Mouse (Mus musculus) embryo, embryonic 10 days (tissue): ENCODE data around the gene Hivep3.
A peak's percentile ranks its signal among the peaks of the same experiment; 100 is the strongest.

Experiments used
- DNase-seq: peaks from one replicate; pipeline ENCODE4 v3.0.0-alpha.2; 2015; ENCODE audit warnings: low spot score

Hivep3 gene

GRCm38 (mm10) chr4:119761459-119762121 lies 28.0 kb downstream of the Hivep3 start:
- no peak for DNase-seq

GRCm38 (mm10) chr4:119762171-119762570 lies 28.6 kb downstream of the Hivep3 start:
- DNase-seq: no peak

- DNase-seq: no peak
These were observed 34.5 kb downstream of the Hivep3 start for GRCm38 (mm10) chr4:119768046-119768445.

GRCm38 (mm10) chr4:119775913-119776312 lies 42.3 kb downstream of the Hivep3 start:
- no peak for DNase-seq

- no peak for DNase-seq
These were observed 43.6 kb downstream of the Hivep3 start for GRCm38 (mm10) chr4:119777146-119777545.

- DNase-seq: no peak
These were observed 46.2 kb downstream of the Hivep3 start for GRCm38 (mm10) chr4:119779561-119780400.

GRCm38 (mm10) chr4:119780881-119781280 lies 47.3 kb downstream of the Hivep3 start:
- DNase-seq: no peak

GRCm38 (mm10) chr4:119784959-119785358 lies 51.4 kb downstream of the Hivep3 start:
- no peak for DNase-seq

GRCm38 (mm10) chr4:119786307-119786706 lies 52.7 kb downstream of the Hivep3 start:
- no peak for DNase-seq

- no peak for DNase-seq
These were observed 53.1 kb downstream of the Hivep3 start for GRCm38 (mm10) chr4:119786721-119787120.

GRCm38 (mm10) chr4:119788746-119789145 lies 55.2 kb downstream of the Hivep3 start:
- no peak for DNase-seq

- no peak for DNase-seq
These were observed 56.0 kb downstream of the Hivep3 start for GRCm38 (mm10) chr4:119789495-119790148.

- no peak for DNase-seq
These were observed 65.3 kb downstream of the Hivep3 start for GRCm38 (mm10) chr4:119798891-119799290.

- DNase-seq: no peak
These were observed 73.0 kb downstream of the Hivep3 start for GRCm38 (mm10) chr4:119806556-119806955.

GRCm38 (mm10) chr4:119807359-119807758 lies 73.8 kb downstream of the Hivep3 start:
- DNase-seq: no peak

GRCm38 (mm10) chr4:119809245-119809644 lies 75.7 kb downstream of the Hivep3 start:
- peak; percentile 80 for DNase-seq

- DNase-seq: no peak
These were observed 79.2 kb downstream of the Hivep3 start for GRCm38 (mm10) chr4:119812775-119813174.

- no peak for DNase-seq
These were observed 80.1 kb downstream of the Hivep3 start for GRCm38 (mm10) chr4:119813500-119814184.

GRCm38 (mm10) chr4:119814185-119815132 lies 80.9 kb downstream of the Hivep3 start:
- DNase-seq: peak; percentile 25

GRCm38 (mm10) chr4:119815133-119815792 lies 81.7 kb downstream of the Hivep3 start:
- peak; percentile 52 for DNase-seq

GRCm38 (mm10) chr4:119815793-119816161 lies 82.2 kb downstream of the Hivep3 start:
- no peak for DNase-seq
